Mouse (Mus musculus) liver, embryonic 16.5 days (tissue): Measurements from ENCODE around the gene Lipe. TPM values are rescaled to one million over a fixed set of nuclear protein-coding genes. Genes with fewer than 3 reads are reported as not detected.
"Not testable (repeated sequence)": the region's sequence is repeated elsewhere in the genome, so short reads cannot be mapped to it uniquely, and the experiment has no call there.

Experiments
- ATAC-seq: fragments of 200-750 bp; cut with Nextera tagmentation; 2 replicates; pipeline ENCODE4 v1.8.0; 2017; ENCODE audit warnings: low read depth, mild to moderate bottlenecking, moderate number of reproducible peaks, moderate library complexity
- H3K27ac ChIP-seq: fragments of 300-500 bp; sonication (generic); 2 replicates; pipeline ENCODE4 v1.5.1; 2014; ENCODE audit warnings: mild to moderate bottlenecking, low read length
- H3K27me3 ChIP-seq: fragments of 300-500 bp; sonication (generic); 2 replicates; pipeline ENCODE4 v1.6.1; 2014; ENCODE audit warnings: low read depth, low read length, mixed read lengths; ENCODE audit not compliant: control insufficient read depth, insufficient read depth
- H3K36me3 ChIP-seq: fragments of 300-500 bp; sonication (generic); 2 replicates; pipeline ENCODE4 v1.6.1; 2014; ENCODE audit warnings: mild to moderate bottlenecking; ENCODE audit not compliant: control insufficient read depth, insufficient read depth
- H3K4me1 ChIP-seq: fragments of 300-500 bp; sonication (generic); 2 replicates; pipeline ENCODE4 v1.6.1; 2014; ENCODE audit warnings: low read depth, low read length, mixed read lengths; ENCODE audit not compliant: control insufficient read depth
- H3K4me2 ChIP-seq: fragments of 300-500 bp; sonication (generic); 2 replicates; pipeline ENCODE4 v1.6.1; 2014; ENCODE audit warnings: low read depth, low read length, mixed read lengths
- H3K4me3 ChIP-seq: fragments of 300-500 bp; sonication (generic); 2 replicates; pipeline ENCODE4 v1.5.1; 2014; ENCODE audit warnings: low read depth, mild to moderate bottlenecking, low read length
- H3K9ac ChIP-seq: fragments of 300-500 bp; sonication (generic); 2 replicates; pipeline ENCODE4 v1.6.1; 2014; ENCODE audit warnings: low read depth, low read length
- H3K9me3 ChIP-seq: fragments of 300-500 bp; sonication (generic); replicated peaks from 2 replicates; pipeline ENCODE4 v1.6.1; 2016; ENCODE audit warnings: low read length; ENCODE audit not compliant: control insufficient read depth
- WGBS: fragments of 180-500 bp; shearing (Covaris S2); extraction: QIAGEN DNeasy Blood & Tissue Kit; methylation state at CpG from one replicate; pipeline ENCODE4 v1.1.7; 2014; ENCODE audit not compliant: insufficient replicate concordance; 5-methylcytosine and 5-hydroxymethylcytosine counted together
- polyA plus RNA-seq: library from polyadenylated mRNA; unstranded; fragments of >200 nt; fragmentation: Nextera tagmentation; extraction: Ambion mirVana; gene quantifications from 2 replicates; pipeline ENCODE4 v1.2.1, GENCODE M21; 2015

Gene Lipe
- polyA plus RNA-seq, 1 experiment from 2014 or later, result 3.8 TPM

GRCm38 (mm10) chr7:25433781-25434560, 35.5 kb upstream of the Lipe start:
- WGBS, result 72% methylated on average over 9 of the region's 9 CpGs
- H3K9me3 ChIP-seq, result no peaks in the 10 kb centered on the region
- no peaks in the 10 kb centered on the region for H3K27me3 ChIP-seq
- H3K36me3 ChIP-seq, result no peaks in the 10 kb centered on the region
- no peak overlapping the region for H3K4me2 ChIP-seq
- no peak overlapping the region for H3K9ac ChIP-seq
- H3K27ac ChIP-seq, result no peak overlapping the region
- no peaks in the 10 kb centered on the region for H3K4me1 ChIP-seq
- ATAC-seq, result no peak
- no peak overlapping the region for H3K4me3 ChIP-seq

GRCm38 (mm10) chr7:25433007-25433541, 34.6 kb upstream of the Lipe start:
- H3K9me3 ChIP-seq, result no peaks in the 10 kb centered on the region
- no peaks in the 10 kb centered on the region for H3K4me1 ChIP-seq
- no peaks in the 10 kb centered on the region for H3K36me3 ChIP-seq
- H3K4me3 ChIP-seq, result no peak overlapping the region
- WGBS, result 19% methylated on average over 5 of the region's 5 CpGs
- no peak overlapping the region for H3K27ac ChIP-seq
- H3K9ac ChIP-seq, result no peak overlapping the region
- no peaks in the 10 kb centered on the region for H3K27me3 ChIP-seq
- H3K4me2 ChIP-seq, result no peak overlapping the region
- no peak for ATAC-seq

DNA sequence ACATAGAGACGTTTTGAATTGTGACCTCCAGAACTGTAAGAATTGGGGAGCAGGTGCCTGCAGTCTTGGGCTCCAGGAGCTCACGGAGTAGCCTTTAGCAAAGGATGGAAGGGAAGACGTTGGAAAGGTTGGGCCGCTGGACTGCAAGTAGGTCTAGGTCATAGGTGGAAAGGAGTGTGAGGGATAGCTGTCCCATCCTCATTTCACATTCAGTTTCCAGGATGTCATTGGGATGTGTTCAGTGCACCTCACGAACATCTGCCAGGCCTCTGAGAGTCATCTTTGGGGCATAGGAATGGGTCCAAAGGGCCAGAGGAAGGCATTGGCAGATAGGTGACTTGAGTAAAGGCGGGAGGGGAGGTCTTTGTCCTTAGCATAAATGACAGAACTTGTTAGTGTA, 33.9 kb upstream of the Lipe start:
- no peak overlapping the region for H3K9ac ChIP-seq
- no peak overlapping the region for H3K4me2 ChIP-seq
- no peak for ATAC-seq
- no peaks in the 10 kb centered on the region for H3K36me3 ChIP-seq
- no peaks in the 10 kb centered on the region for H3K27me3 ChIP-seq
- no peaks in the 10 kb centered on the region for H3K4me1 ChIP-seq
- no peak overlapping the region for H3K4me3 ChIP-seq
- H3K9me3 ChIP-seq, result no peaks in the 10 kb centered on the region
- WGBS, result 62% methylated on average over 6 of the region's 6 CpGs
- H3K27ac ChIP-seq, result no peak overlapping the region

GRCm38 (mm10) chr7:25429886-25430784, 31.6 kb upstream of the Lipe start:
- Histone ChIP-seq H3K9ac (no peak overlapping the region), H3K4me1 (no peaks in the 10 kb centered on the region), H3K27ac (no peak overlapping the region), H3K27me3 (no peaks in the 10 kb centered on the region), H3K36me3 (no peaks in the 10 kb centered on the region), H3K9me3 (no peaks in the 10 kb centered on the region), H3K4me3 (no peak overlapping the region), H3K4me2 (no peak overlapping the region)
- 61% methylated on average over 4 of the region's 4 CpGs for WGBS
- ATAC-seq, result no peak

GRCm38 (mm10) chr7:25428321-25428720, 29.8 kb upstream of the Lipe start:
- H3K4me1 ChIP-seq, result no peaks in the 10 kb centered on the region
- no peak for ATAC-seq
- H3K9me3 ChIP-seq, result no peaks in the 10 kb centered on the region
- no peak overlapping the region for H3K9ac ChIP-seq
- no peaks in the 10 kb centered on the region for H3K27me3 ChIP-seq
- no peak overlapping the region for H3K4me3 ChIP-seq
- WGBS, result 64% methylated on average over 3 of the region's 3 CpGs
- no peak overlapping the region for H3K27ac ChIP-seq
- H3K4me2 ChIP-seq, result no peak overlapping the region
- no peaks in the 10 kb centered on the region for H3K36me3 ChIP-seq

GRCm38 (mm10) chr7:25427144-25427543, 28.6 kb upstream of the Lipe start:
- ATAC-seq, result 0 out of 2 replicates have a peak, but pooled peaks have one; percentile 13
- Histone ChIP-seq H3K27me3 (no peaks in the 10 kb centered on the region), H3K9me3 (no peaks in the 10 kb centered on the region), H3K4me3 (no peak overlapping the region), H3K27ac (peak overlapping the region; percentile 38), H3K36me3 (no peaks in the 10 kb centered on the region), H3K4me2 (no peak overlapping the region), H3K4me1 (no peaks in the 10 kb centered on the region), H3K9ac (no peak overlapping the region)
- 44% methylated on average over 5 of the region's 5 CpGs for WGBS

- H3K36me3 ChIP-seq, H3K4me2 ChIP-seq, ATAC-seq, H3K9ac ChIP-seq, H3K27ac ChIP-seq, H3K4me1 ChIP-seq, H3K4me3 ChIP-seq, H3K27me3 ChIP-seq, H3K9me3 ChIP-seq: not testable (repeated sequence)
- 70% methylated on average over 4 of the region's 4 CpGs for WGBS
Measured at GRCm38 (mm10) chr7:25426380-25426779, 27.9 kb upstream of the Lipe start.

DNA sequence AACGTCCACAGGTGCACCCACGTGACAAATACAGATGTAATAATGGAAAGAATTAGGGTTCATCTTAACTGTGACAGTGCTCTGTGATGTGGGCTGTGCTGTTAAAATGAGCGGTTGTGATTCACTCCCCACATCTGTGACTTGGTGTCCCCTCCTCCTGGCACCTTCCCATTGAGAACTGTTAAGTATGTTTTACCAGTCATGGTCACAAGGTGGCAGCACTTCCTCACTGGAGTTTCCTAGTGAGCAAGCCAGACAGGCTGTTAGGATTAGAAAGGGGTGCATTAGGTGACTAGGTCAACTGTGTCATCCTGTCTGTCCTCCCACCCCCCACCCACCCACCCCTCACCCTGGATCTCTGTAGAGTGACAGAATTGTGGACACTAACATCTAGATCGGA, 25.9 kb upstream of the Lipe start:
- no peak for ATAC-seq
- Histone ChIP-seq H3K9ac (no peak overlapping the region), H3K4me2 (no peak overlapping the region), H3K27ac (no peak overlapping the region), H3K4me1 (no peaks in the 10 kb centered on the region), H3K9me3 (no peaks in the 10 kb centered on the region), H3K36me3 (no peaks in the 10 kb centered on the region), H3K4me3 (no peak overlapping the region), H3K27me3 (no peaks in the 10 kb centered on the region)
- 29% methylated on average over 4 of the region's 4 CpGs for WGBS
